27 mouse cellular contexts compared by ENCODE assay signal in genomic region chr7:143044826-143045206, GRCm38 (mm10). TPM values are rescaled to one million over a fixed set of nuclear protein-coding genes. Genes with fewer than 3 reads are reported as not detected.
DNase-seq lines count a peak whose midpoint lies in the region; ATAC-seq and TF ChIP-seq lines count a peak whose summit lies in the region.
"Had no signal": no experiment of that assay in that cellular context is flagged by ENCODE, and none has a peak within 500 bp of the region (broad histone marks: within the 10 kb centered on the region; RNA-seq: fewer than 3 reads in every experiment).

No protein-coding gene starts in this region.

- TF ChIP-seq EP300 in heart, adult 2 months (IDR thresholded peaks at IDR 0.05; ENCODE audit: insufficient read depth, low read depth, low read length): no peak
- TF ChIP-seq EP300 in liver, embryonic 14.5 days (IDR thresholded peaks at IDR 0.05; ENCODE audit: low read depth): no peak

- no peak overlapping the region for H3K27ac ChIP-seq in heart, adult 2 months
- no peak overlapping the region for H3K27ac ChIP-seq in liver, embryonic 14.5 days
- H3K27ac ChIP-seq in liver, embryonic 11.5 days (ENCODE audit: low read depth, low read length): no peak overlapping the region
- H3K27ac ChIP-seq in forebrain, embryonic 15.5 days (replicated peaks): no peak overlapping the region
- H3K27ac ChIP-seq: embryonic facial prominence, embryonic 10.5 days; hindbrain, embryonic 15.5 days; liver, embryonic 15.5 days; midbrain, embryonic 10.5 days; neural tube, embryonic 15.5 days had no signal

- no peaks in the 10 kb centered on the region for H3K79me2 ChIP-seq in heart, adult 2 months (replicated peaks; ENCODE audit: control insufficient read depth, insufficient read depth, low read length)

- H3K4me2 ChIP-seq in liver, embryonic 14.5 days (ENCODE audit: low read depth): no peak overlapping the region
- H3K4me2 ChIP-seq in liver, embryonic 11.5 days: no peak overlapping the region
- no peak overlapping the region for H3K4me2 ChIP-seq in forebrain, embryonic 15.5 days (replicated peaks)
- H3K4me2 ChIP-seq: hindbrain, embryonic 15.5 days; liver, embryonic 15.5 days; neural tube, embryonic 15.5 days had no signal

- TF ChIP-seq CTCF in heart, adult 2 months (IDR thresholded peaks at IDR 0.05): peak; percentile 41
- TF ChIP-seq CTCF in liver, embryonic 14.5 days (IDR thresholded peaks at IDR 0.05; ENCODE audit: low read depth): peak; percentile 51
- peak; percentile 67 for TF ChIP-seq CTCF in E14TG2a.4 (conservative IDR thresholded peaks at IDR 0.05; ENCODE audit: low read length)

- peaks cover 26% of the 10 kb centered on the region for H3K4me1 ChIP-seq in heart, adult 2 months (ENCODE audit: control insufficient read depth, insufficient read depth, low read length)
- H3K4me1 ChIP-seq in liver, embryonic 14.5 days (replicated peaks; ENCODE audit: control insufficient read depth in 2 of 2, insufficient read depth in 2 of 2, low read length in 1 of 2): peaks cover 0 to 25% of the 10 kb centered on the region in 2 experiments; a peak in 2 of 4 replicates
- H3K4me1 ChIP-seq in liver, embryonic 11.5 days (replicated peaks; ENCODE audit: control insufficient read depth, insufficient read depth, low read length): peaks cover 19% of the 10 kb centered on the region
- H3K4me1 ChIP-seq in E14TG2a.4 (replicated peaks; ENCODE audit: low read depth, low read length): peaks cover 9% of the 10 kb centered on the region
- H3K4me1 ChIP-seq in forebrain, embryonic 15.5 days: no peaks in the 10 kb centered on the region
- H3K4me1 ChIP-seq: midbrain, embryonic 10.5 days; neural tube, embryonic 15.5 days had no signal

- H3K36me3 ChIP-seq in heart, adult 2 months (ENCODE audit: control insufficient read depth, insufficient read depth, low read length): no peaks in the 10 kb centered on the region
- H3K36me3 ChIP-seq in liver, embryonic 14.5 days (replicated peaks; ENCODE audit: control insufficient read depth, insufficient read depth, low read depth): no peaks in the 10 kb centered on the region
- no peaks in the 10 kb centered on the region for H3K36me3 ChIP-seq in liver, embryonic 11.5 days (ENCODE audit: control insufficient read depth, insufficient read depth, low read length)
- H3K36me3 ChIP-seq in E14TG2a.4 (ENCODE audit: insufficient read depth, low read length): 0 out of 2 replicates have a peak, but pooled peaks cover 2% of the 10 kb centered on the region
- H3K36me3 ChIP-seq in forebrain, embryonic 15.5 days: no peaks in the 10 kb centered on the region
- H3K36me3 ChIP-seq: embryonic facial prominence, embryonic 10.5 days; G1E; hindbrain, embryonic 15.5 days; liver, embryonic 15.5 days; midbrain, embryonic 10.5 days had no signal

- no peak overlapping the region for H3K4me3 ChIP-seq in heart, adult 2 months
- no peak overlapping the region for H3K4me3 ChIP-seq in liver, embryonic 14.5 days (ENCODE audit: insufficient read depth in 1 of 2, low read depth in 2 of 2, low read length in 2 of 2)
- H3K4me3 ChIP-seq in liver, embryonic 11.5 days (ENCODE audit: low read depth, low read length): no peak overlapping the region
- no peak overlapping the region for H3K4me3 ChIP-seq in E14TG2a.4 (replicated peaks; ENCODE audit: low read length)
- no peak overlapping the region for H3K4me3 ChIP-seq in forebrain, embryonic 15.5 days
- H3K4me3 ChIP-seq: embryonic facial prominence, embryonic 10.5 days; erythroblast, embryonic 14.5 days; hindbrain, embryonic 15.5 days; liver, embryonic 15.5 days; midbrain, embryonic 10.5 days; myocyte; neural tube, embryonic 15.5 days had no signal

- no peak for TF ChIP-seq POLR2A in heart, adult 2 months (IDR thresholded peaks at IDR 0.05; ENCODE audit: insufficient read depth, low read depth, low read length)

- H3K27me3 ChIP-seq in heart, adult 2 months (ENCODE audit: control insufficient read depth, insufficient read depth, low read length): no peaks in the 10 kb centered on the region
- H3K27me3 ChIP-seq in liver, embryonic 14.5 days (ENCODE audit: control insufficient read depth, insufficient read depth, low read length): no peaks in the 10 kb centered on the region
- H3K27me3 ChIP-seq in liver, embryonic 11.5 days (replicated peaks; ENCODE audit: control insufficient read depth, insufficient read depth, low read length): no peaks in the 10 kb centered on the region
- peaks cover 8% of the 10 kb centered on the region for H3K27me3 ChIP-seq in E14TG2a.4 (ENCODE audit: insufficient read depth, low read length)
- no peaks in the 10 kb centered on the region for H3K27me3 ChIP-seq in forebrain, embryonic 15.5 days
- H3K27me3 ChIP-seq: hindbrain, embryonic 15.5 days; liver, embryonic 15.5 days; neural tube, embryonic 15.5 days had no signal

- no peak for DNase-seq in heart, adult 2 months
- no peak for DNase-seq in heart, adult 18-20 months
- DNase-seq in liver, embryonic 14.5 days (ENCODE audit: low read depth in 3 of 3, low spot score in 3 of 3): no peak
- no peak for DNase-seq in liver, embryonic 11.5 days (ENCODE audit: low spot score)
- peak; percentile 33 for DNase-seq in induced T-regulatory cell, adult 2 months (ENCODE audit: low read depth)
- DNase-seq in adrenal gland, adult 8-10 months: no peak
- DNase-seq: adrenal gland, postnatal 25 days; cerebellum, adult 2 months; heart, postnatal 10 days; kidney, adult 9 months; lung, postnatal 4 days; right cerebral cortex, postnatal 25 days; thymus, postnatal 4 days had no signal

- no peaks in the 10 kb centered on the region for H3K9me3 ChIP-seq in liver, embryonic 14.5 days (ENCODE audit: control insufficient read depth, low read length)
- no peaks in the 10 kb centered on the region; the same call in 1 of the 2 replicates for H3K9me3 ChIP-seq in liver, embryonic 11.5 days (ENCODE audit: control insufficient read depth, low read length)
- no peaks in the 10 kb centered on the region for H3K9me3 ChIP-seq in E14TG2a.4 (ENCODE audit: low read length)
- H3K9me3 ChIP-seq in forebrain, embryonic 15.5 days: no peaks in the 10 kb centered on the region
- H3K9me3 ChIP-seq: embryonic facial prominence, embryonic 10.5 days; hindbrain, embryonic 15.5 days; liver, embryonic 15.5 days; midbrain, embryonic 10.5 days; neural tube, embryonic 15.5 days had no signal

- intact Hi-C loops in heart, adult 2 months (cut with DNase I): no loop called here

- no peak overlapping the region for H3K9ac ChIP-seq in heart, adult 2 months (ENCODE audit: low read depth, low read length)
- no peak overlapping the region for H3K9ac ChIP-seq in liver, embryonic 14.5 days (replicated peaks)
- no peak overlapping the region for H3K9ac ChIP-seq in liver, embryonic 11.5 days (ENCODE audit: low read depth, low read length)
- no peak overlapping the region for H3K9ac ChIP-seq in forebrain, embryonic 15.5 days (replicated peaks)
- H3K9ac ChIP-seq: hindbrain, embryonic 15.5 days; liver, embryonic 15.5 days; neural tube, embryonic 15.5 days had no signal

- ATAC-seq in liver, embryonic 14.5 days (ENCODE audit: insufficient read depth): no peak
- ATAC-seq in liver, embryonic 11.5 days (replicated peaks; ENCODE audit: low FRiP score): no peak
- ATAC-seq in forebrain, embryonic 15.5 days (replicated peaks): no peak
- ATAC-seq: activated CD4-positive, CD25-positive, alpha-beta regulatory T cell, adult 4 months; forebrain, embryonic 16.5 days had no signal

RNA-seq across cellular contexts. Expression of gene Cd81, which starts 7.7 kb away (rescaled TPM):
- total RNA-seq in heart, adult 2 months (2021): 100 to 1,000 TPM; 424 to 434 TPM
- 641 and 822 TPM in 2 replicates for polyA plus RNA-seq in heart, adult 2 months (2012; rRNA removed)
- total RNA-seq in heart, adult 18-20 months (2021): 100 to 1,000 TPM; 410 to 413 TPM
- polyA plus RNA-seq in liver, embryonic 14.5 days (2012; rRNA removed): 48.0 and 56.2 TPM in 2 replicates
- 120 and 129 TPM in 2 replicates for polyA plus RNA-seq in liver, embryonic 14.5 days (2014; fragmentation: Nextera tagmentation; extraction: Ambion mirVana)
- 273 and 276 TPM in 2 replicates for polyA plus RNA-seq in liver, embryonic 11.5 days (2014; fragmentation: Nextera tagmentation; extraction: Ambion mirVana)
- 100 to 1,000 TPM; 689 to 780 (median 728) TPM for total RNA-seq in adrenal gland, adult 8-10 months (2022)
- polyA plus RNA-seq in forebrain, embryonic 15.5 days (2015; fragmentation: Nextera tagmentation; extraction: Ambion mirVana): 286 and 294 TPM in 2 replicates

RNA-seq across cellular contexts. Expression of gene Tssc4, which starts 24.2 kb away (rescaled TPM):
- 10 to 100 TPM; 13.6 to 14.8 TPM for total RNA-seq in heart, adult 2 months (2021)
- 33.2 and 36.9 TPM in 2 replicates for polyA plus RNA-seq in heart, adult 2 months (2012; rRNA removed)
- 10 to 100 TPM; 13.1 to 14.9 TPM for total RNA-seq in heart, adult 18-20 months (2021)
- polyA plus RNA-seq in liver, embryonic 14.5 days (2012; rRNA removed): 38.5 and 48.3 TPM in 2 replicates
- polyA plus RNA-seq in liver, embryonic 14.5 days (2014; fragmentation: Nextera tagmentation; extraction: Ambion mirVana): 26.9 and 27.8 TPM in 2 replicates
- polyA plus RNA-seq in liver, embryonic 11.5 days (2014; fragmentation: Nextera tagmentation; extraction: Ambion mirVana): 48.9 and 52.2 TPM in 2 replicates
- 10 to 100 TPM; 26.5 to 36.9 (median 33.5) TPM for total RNA-seq in adrenal gland, adult 8-10 months (2022)
- 103 and 106 TPM in 2 replicates for polyA plus RNA-seq in forebrain, embryonic 15.5 days (2015; fragmentation: Nextera tagmentation; extraction: Ambion mirVana)

RNA-seq across cellular contexts. Expression of gene Tspan32, which starts 40.0 kb away (rescaled TPM):
- 1 to 10 TPM in 1 of 2 experiments, under 1 TPM in 1; 0.44 to 1.3 TPM for total RNA-seq in heart, adult 2 months (2021)
- 1.8 and 1.9 TPM in 2 replicates for polyA plus RNA-seq in heart, adult 2 months (2012; rRNA removed)
- total RNA-seq in heart, adult 18-20 months (2021): 1 to 10 TPM in 1 of 2 experiments, under 1 TPM in 1; 0.69 to 2.6 TPM
- 40.7 and 47.7 TPM in 2 replicates for polyA plus RNA-seq in liver, embryonic 14.5 days (2012; rRNA removed)
- polyA plus RNA-seq in liver, embryonic 14.5 days (2014; fragmentation: Nextera tagmentation; extraction: Ambion mirVana): 78.4 and 87.9 TPM in 2 replicates
- polyA plus RNA-seq in liver, embryonic 11.5 days (2014; fragmentation: Nextera tagmentation; extraction: Ambion mirVana): 115 and 118 TPM in 2 replicates
- total RNA-seq in adrenal gland, adult 8-10 months (2022): 1 to 10 TPM; 1.1 to 2.3 (median 1.7) TPM
- polyA plus RNA-seq in forebrain, embryonic 15.5 days (2015; fragmentation: Nextera tagmentation; extraction: Ambion mirVana): 0.33 and 0.64 TPM in 2 replicates

RNA-seq across cellular contexts. Expression of gene Trpm5, which starts 49.6 kb away (rescaled TPM):
- not detected for total RNA-seq in heart, adult 2 months (2021)
- polyA plus RNA-seq in heart, adult 2 months (2012; rRNA removed): 0.06 and 0.08 TPM in 2 replicates
- total RNA-seq in heart, adult 18-20 months (2021): under 1 TPM in 1 of 2 experiments, not detected in 1; 0.10 TPM
- polyA plus RNA-seq in liver, embryonic 14.5 days (2012; rRNA removed): 0.43 and 0.54 TPM in 2 replicates
- polyA plus RNA-seq in liver, embryonic 14.5 days (2014; fragmentation: Nextera tagmentation; extraction: Ambion mirVana): 0.34 and 0.87 TPM in 2 replicates
- 1.2 and 1.3 TPM in 2 replicates for polyA plus RNA-seq in liver, embryonic 11.5 days (2014; fragmentation: Nextera tagmentation; extraction: Ambion mirVana)
- total RNA-seq in adrenal gland, adult 8-10 months (2022): under 1 TPM; 0.17 to 0.32 (median 0.27) TPM
- polyA plus RNA-seq in forebrain, embryonic 15.5 days (2015; fragmentation: Nextera tagmentation; extraction: Ambion mirVana): 1.2 and 1.3 TPM in 2 replicates
- total RNA-seq: gastrocnemius, adult 8-10 months; left cerebral cortex, adult 18-20 months had no signal
- polyA plus RNA-seq: activated CD4-positive, CD25-positive, alpha-beta regulatory T cell, adult 4 months; erythroblast, embryonic 14.5 days; G1E had no signal

Comparison
In these comparisons a context has a peak if more than half of its experiments do, and no peak if none do; other contexts are left out.
1. RNA of gene Tspan32, which starts 40.0 kb away (polyA plus RNA-seq): 115 to 118 TPM in liver, embryonic 11.5 days and 40.7 to 87.9 TPM in liver, embryonic 14.5 days; 1.8 to 1.9 TPM in heart, adult 2 months and 0.33 to 0.64 TPM in forebrain, embryonic 15.5 days; every median in the first group is over 10 times any median in the second.
2. Peak in every context shown above with its lines, with median percentiles within 50 percentile points of each other: CTCF ChIP-seq.